Mouse (Mus musculus): ENCODE results near the gene Trip12. TPM values are rescaled to one million over a fixed set of nuclear protein-coding genes. Genes with fewer than 3 reads are reported as not detected.

The Trip12 gene
- 100 to 1,000 TPM; 178 to 197 TPM for total RNA-seq (2021)
- long read RNA-seq, experiment 1, full-length matches to known transcripts: 13 of 72 reads
- long read RNA-seq, experiment 1, partial matches to known transcripts: 13 of 72 reads
- long read RNA-seq, experiment 1, other reads (novel, unspliced or antisense): 46 of 72 reads
- long read RNA-seq, experiment 2, full-length matches to known transcripts: 5 of 57 reads
- long read RNA-seq, experiment 2, partial matches to known transcripts: 24 of 57 reads
- long read RNA-seq, experiment 2, other reads (novel, unspliced or antisense): 28 of 57 reads

- no peak for DNase-seq (ENCODE audit: low spot score)
Measured at GRCm38 (mm10) chr1:84840018-84840664, at the start of gene Trip12. Trip12 (minus strand) TSS chr1:84840516.

- no peak for DNase-seq (ENCODE audit: low spot score)
Measured at GRCm38 (mm10) chr1:84890005-84890393, 49.7 kb upstream of the Trip12 start.

GRCm38 (mm10) chr1:84889330-84890004 is 49.2 kb upstream of the Trip12 start:
- no peak for DNase-seq (ENCODE audit: low spot score)

- DNase-seq (ENCODE audit: low spot score): no peak
Measured at GRCm38 (mm10) chr1:84885921-84886320, 45.6 kb upstream of the Trip12 start.

GRCm38 (mm10) chr1:84885174-84885573 is 44.9 kb upstream of the Trip12 start:
- peak; percentile 15 for DNase-seq (ENCODE audit: low spot score)

- no peak for DNase-seq (ENCODE audit: low spot score)
Measured at GRCm38 (mm10) chr1:84883889-84884288, 43.6 kb upstream of the Trip12 start.

- DNase-seq (ENCODE audit: low spot score): no peak
Measured at GRCm38 (mm10) chr1:84882937-84883336, 42.6 kb upstream of the Trip12 start.

- no peak for DNase-seq (ENCODE audit: low spot score)
Measured at GRCm38 (mm10) chr1:84882066-84882532, 41.8 kb upstream of the Trip12 start.

GRCm38 (mm10) chr1:84881248-84882065 is 41.1 kb upstream of the Trip12 start:
- peak; percentile 3 for DNase-seq (ENCODE audit: low spot score)

GRCm38 (mm10) chr1:84879571-84880120 is 39.3 kb upstream of the Trip12 start:
- DNase-seq (ENCODE audit: low spot score): no peak

GRCm38 (mm10) chr1:84877590-84877989 is 37.3 kb upstream of the Trip12 start:
- no peak for DNase-seq (ENCODE audit: low spot score)

- DNase-seq (ENCODE audit: low spot score): no peak
Measured at GRCm38 (mm10) chr1:84872939-84873338, 32.6 kb upstream of the Trip12 start.

- no peak for DNase-seq (ENCODE audit: low spot score)
Measured at GRCm38 (mm10) chr1:84872105-84872504, 31.8 kb upstream of the Trip12 start.

GRCm38 (mm10) chr1:84871131-84871530 is 30.8 kb upstream of the Trip12 start:
- DNase-seq (ENCODE audit: low spot score): no peak

- no peak for DNase-seq (ENCODE audit: low spot score)
Measured at GRCm38 (mm10) chr1:84869498-84869897, 29.2 kb upstream of the Trip12 start.

GRCm38 (mm10) chr1:84868841-84869240 is 28.5 kb upstream of the Trip12 start:
- no peak for DNase-seq (ENCODE audit: low spot score)

GRCm38 (mm10) chr1:84868311-84868710 is 28.0 kb upstream of the Trip12 start:
- DNase-seq (ENCODE audit: low spot score): no peak

- no peak for DNase-seq (ENCODE audit: low spot score)
Measured at GRCm38 (mm10) chr1:84866706-84867230, 26.5 kb upstream of the Trip12 start.

GRCm38 (mm10) chr1:84866231-84866630 is 25.9 kb upstream of the Trip12 start:
- DNase-seq (ENCODE audit: low spot score): no peak

GRCm38 (mm10) chr1:84864645-84865044 is 24.3 kb upstream of the Trip12 start:
- no peak for DNase-seq (ENCODE audit: low spot score)

GRCm38 (mm10) chr1:84861255-84861630 is 20.9 kb upstream of the Trip12 start:
- DNase-seq (ENCODE audit: low spot score): no peak
